Mouse (Mus musculus): Measurements from ENCODE around the gene Elf2.

GRCm38 (mm10) chr3:51359558-51360307, 19.3 kb upstream of the Elf2 start:
- TF ChIP-seq CTCF (conservative IDR thresholded peaks at IDR 0.05; ENCODE audit: low read length) (no peak), POU5F1 (IDR thresholded peaks at IDR 0.05; ENCODE audit: borderline replicate concordance, low read length) (no peak)

Measured in E14TG2a.4 (cell line).